Mouse (Mus musculus) frontal cortex, adult (tissue): ENCODE results near the gene 4930455H04Rik.

ENCODE experiments used
- ATAC-seq: cut with Nextera tagmentation; 2 replicates; pipeline ENCODE4 v1.9.2; 2017; ENCODE audit warnings: mild to moderate bottlenecking, moderate library complexity, mixed read lengths; ENCODE audit not compliant: low TSS enrichment

4930455H04Rik gene

GRCm38 (mm10) chr3:116966800-116967199 is 1.3 kb upstream of the 4930455H04Rik start:
- ATAC-seq = no peak

DNA sequence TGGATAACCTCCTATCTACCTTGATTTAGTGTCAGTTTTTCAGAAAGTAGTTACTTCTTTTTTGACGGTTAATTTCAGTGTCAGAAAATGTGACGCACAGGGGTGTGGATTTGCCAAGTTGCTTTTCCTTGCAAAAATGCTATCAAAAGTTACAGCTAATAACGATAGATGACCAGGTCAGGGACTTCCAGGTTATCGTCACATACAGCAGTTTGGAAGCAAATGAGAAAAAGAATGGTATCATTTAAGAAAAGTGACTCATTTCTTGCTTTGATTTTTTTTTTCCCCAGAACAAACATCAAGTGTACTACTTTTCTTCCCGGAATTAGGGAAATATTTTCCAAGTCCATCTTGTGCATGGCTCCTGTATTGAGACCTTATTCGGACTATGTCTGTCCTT is 631 bp upstream of the 4930455H04Rik start:
- ATAC-seq = no peak

DNA sequence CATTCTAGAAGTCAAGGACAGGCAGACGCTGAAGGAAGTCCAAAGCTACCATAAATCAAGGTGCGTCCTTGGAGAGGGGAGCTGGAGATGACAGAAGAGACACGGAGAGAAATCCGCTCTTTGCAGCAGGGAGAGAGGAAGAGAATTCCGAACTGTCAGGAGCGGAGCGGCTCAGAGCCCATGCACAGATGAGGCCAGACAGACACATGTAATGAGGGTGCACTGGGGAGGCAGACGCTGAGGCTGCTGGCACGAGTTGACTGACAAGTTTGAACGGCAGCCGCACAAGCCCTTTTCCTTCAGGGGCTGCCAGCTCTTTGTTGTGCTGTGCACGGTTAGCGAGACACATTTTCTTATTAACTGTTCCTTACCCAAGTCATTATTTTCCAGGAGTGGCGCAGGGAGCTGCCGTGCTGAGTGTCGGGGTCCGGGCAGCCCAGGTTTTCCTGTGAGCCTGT is 502 bp downstream of the 4930455H04Rik start, which contains the start of gene Palmd:
Gene Palmd (minus strand): TSS at position 448 of the 458 bp plus-strand sequence.
- ATAC-seq = peak; percentile 85

DNA sequence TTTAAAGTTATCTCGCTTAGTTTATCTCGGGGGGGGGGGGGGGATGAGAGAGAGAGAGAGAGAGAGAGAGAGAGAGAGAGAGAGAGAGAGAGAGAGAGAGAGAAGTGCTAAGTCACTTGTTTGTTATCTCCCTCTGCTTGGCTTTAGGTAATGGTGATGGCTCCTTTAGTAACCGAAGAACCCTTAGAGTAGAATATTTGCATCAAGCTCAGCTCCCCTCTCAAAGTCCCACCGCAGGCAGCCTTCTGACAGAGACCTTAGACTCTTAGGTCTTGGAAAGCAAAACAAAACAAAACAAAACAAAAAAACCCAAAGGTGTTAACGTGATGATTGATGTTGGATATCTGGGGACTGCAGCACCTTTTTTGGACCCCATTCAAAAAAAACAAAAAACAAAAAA is 936 bp downstream of the 4930455H04Rik start:
- no peak for ATAC-seq

DNA sequence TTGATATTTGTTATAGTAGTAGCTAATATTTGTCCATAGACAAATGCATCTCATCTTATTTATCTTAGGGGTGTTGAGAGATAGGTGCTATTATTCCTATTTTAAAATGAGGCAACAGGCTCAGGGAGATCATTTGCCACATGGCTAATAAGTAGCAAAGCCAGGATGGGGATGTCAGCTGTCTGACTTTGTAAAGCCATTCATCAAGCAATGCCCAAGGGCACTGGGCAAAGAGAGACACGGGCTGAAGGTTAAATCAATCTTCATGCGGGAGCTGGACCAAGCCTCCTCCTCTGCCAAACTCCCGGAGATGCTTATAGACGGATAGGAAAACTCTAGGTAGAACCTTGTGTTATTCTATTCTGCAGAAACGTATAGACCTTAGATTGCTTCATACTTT is 1.7 kb downstream of the 4930455H04Rik start:
- ATAC-seq = no peak

DNA sequence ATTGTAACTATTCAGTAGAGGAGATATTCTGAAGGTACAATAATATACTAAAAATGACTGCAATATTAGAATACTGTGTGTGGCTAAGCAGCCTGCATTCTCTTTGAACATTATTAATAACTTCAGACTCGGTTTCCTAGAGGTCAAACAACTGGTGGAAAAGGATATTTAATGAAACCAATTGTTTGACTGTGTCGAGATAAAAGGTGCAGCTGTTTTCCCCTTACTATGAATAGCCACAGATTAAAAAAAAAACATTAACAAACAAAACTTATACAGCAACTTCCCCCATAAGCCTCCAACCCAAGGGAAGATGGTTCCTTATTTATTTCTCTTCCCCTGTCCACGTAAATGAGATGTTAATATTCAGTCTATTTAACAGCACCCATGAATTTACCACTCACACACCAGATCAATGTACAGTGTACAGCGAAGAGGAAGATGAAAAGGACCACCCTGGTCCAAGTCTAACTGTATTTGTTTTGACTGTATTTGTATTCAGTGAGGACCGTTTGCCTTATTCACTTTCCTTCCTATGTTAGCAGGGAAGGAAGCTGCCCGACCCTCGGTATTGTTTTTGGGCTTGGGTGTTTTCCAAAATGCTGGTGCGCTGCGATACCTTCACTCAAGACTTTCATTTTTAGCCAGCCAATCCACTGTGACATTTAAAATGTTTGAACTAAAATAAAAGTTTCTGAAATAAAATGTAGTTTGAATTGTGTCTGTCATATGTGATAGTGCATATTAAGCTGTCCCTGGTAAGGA is 13.9 kb downstream of the 4930455H04Rik start:
- ATAC-seq = no peak

DNA sequence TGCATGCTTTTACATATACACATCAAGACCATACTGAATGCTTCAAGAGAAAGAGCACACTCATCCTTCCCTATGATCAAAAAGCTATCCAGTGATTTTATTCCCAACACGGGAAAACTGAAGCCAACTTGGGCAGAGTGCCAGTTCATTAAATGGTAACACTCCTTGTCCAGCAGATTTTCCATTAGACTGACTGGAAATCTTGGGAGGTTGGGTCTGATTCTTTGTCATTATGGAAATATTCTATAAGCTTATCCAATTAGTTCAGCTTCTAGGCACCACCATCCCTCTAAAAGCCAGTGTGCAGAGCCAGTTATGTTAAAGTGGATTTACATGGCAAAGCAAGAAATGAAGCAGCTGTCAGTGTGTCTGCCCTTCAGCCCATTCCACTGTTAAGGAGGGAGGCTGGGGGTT is 17.0 kb downstream of the 4930455H04Rik start:
- ATAC-seq = peak; percentile 60

DNA sequence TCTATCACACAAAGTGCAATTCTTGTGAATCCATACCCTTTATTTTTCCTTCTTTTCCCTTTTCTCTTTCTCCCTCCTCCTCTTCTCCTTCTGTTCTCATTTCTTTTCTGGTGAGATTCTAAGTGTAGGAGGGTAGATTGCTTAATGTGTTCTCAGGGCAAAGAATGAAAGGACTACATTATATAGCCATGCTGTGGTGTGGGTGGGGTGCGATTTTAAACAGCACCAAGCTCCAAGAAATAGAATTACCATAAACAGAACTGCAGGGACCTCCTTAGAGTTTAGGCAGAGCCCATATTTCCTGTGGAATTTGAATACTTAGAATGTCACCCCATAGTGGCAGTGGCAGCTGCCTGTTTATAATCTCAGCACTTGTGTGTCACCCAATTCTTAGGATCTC is 17.7 kb downstream of the 4930455H04Rik start:
- peak; percentile 98 for ATAC-seq

DNA sequence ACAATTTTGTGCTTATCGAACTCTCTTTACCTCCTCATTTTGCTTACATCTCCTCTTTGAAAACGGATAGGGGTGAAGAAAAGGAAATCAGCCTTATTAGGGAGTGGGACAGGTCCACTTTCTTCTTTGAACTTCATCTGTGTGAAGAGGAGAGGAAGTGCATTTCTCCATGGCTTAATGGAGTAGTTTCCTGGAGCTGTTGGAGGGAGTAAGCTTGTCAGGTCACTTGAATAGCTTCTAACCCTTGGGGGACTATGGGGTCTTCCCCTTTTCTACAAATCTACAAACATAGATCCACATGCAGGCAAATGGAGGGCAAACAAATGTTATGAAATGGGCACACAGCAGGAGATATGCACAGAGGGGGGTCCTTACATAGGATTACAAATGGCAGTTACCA is 18.4 kb downstream of the 4930455H04Rik start:
- ATAC-seq = no peak

GRCm38 (mm10) chr3:116988221-116988620 is 20.2 kb downstream of the 4930455H04Rik start:
- no peak for ATAC-seq

DNA sequence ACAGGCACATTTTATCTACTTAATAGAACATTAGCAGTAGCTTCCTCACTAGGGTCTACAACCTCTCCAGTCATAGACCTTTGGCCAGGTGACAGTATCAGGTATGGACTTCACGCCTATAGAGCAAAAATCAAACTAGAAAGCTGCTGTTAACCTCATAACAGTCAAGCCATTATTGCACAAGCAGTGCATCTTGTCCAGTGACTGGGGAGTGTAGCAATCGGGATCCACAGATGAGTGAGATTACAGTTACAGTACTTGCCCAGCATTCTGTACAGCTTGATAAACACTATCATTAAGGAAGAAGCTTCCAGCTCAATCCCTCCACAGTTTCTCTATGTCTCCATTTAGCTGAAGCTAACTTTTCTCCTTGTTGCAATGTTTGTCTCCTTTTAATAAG is 23.1 kb downstream of the 4930455H04Rik start:
- no peak for ATAC-seq

- ATAC-seq = no peak
Observed at GRCm38 (mm10) chr3:116993011-116993410, 24.9 kb downstream of the 4930455H04Rik start.

DNA sequence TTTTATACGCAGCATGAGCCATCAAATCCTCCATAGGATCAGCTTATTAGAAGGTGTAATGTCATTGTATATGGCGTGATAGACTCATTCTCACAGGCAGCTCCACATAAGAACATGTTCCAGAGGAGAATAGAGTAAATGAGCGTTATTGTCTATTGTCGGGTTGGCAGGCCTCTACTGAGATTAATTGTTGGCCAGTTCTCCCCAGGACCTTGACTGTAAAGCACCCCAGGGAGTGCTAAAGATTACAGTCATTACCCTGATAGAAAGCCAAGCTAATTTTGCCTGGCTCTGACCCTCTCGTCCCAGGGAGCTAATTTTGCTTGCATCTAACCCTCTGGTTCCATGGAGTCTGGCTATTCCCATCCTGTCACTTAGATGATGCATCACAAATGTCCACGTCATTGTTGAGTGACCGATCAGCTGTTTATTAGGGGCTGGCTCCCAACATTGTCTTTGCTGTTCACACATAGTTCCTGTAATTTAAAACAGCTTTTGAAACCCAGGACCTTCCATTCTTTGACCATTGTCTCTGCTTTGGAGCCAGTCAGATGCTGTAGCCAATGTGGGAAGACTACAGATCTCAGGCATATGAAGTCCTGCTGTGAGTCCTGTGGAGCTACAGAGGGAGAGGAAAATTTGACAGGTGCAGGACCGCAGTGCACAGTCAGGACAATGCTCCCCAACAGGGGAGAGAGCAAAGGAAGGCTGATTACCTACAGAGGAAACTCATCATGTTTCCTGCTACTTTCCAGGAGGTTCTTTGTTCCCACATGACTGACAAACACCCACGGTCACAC is 33.8 kb downstream of the 4930455H04Rik start:
- no peak for ATAC-seq

- peak; percentile 60 for ATAC-seq
Observed at GRCm38 (mm10) chr3:117003379-117003778, 35.3 kb downstream of the 4930455H04Rik start.

GRCm38 (mm10) chr3:117006636-117007035 is 38.6 kb downstream of the 4930455H04Rik start:
- ATAC-seq = no peak

GRCm38 (mm10) chr3:117007340-117007739 is 39.3 kb downstream of the 4930455H04Rik start:
- peak; percentile 95 for ATAC-seq

GRCm38 (mm10) chr3:117010182-117010581 is 42.1 kb downstream of the 4930455H04Rik start:
- no peak for ATAC-seq

DNA sequence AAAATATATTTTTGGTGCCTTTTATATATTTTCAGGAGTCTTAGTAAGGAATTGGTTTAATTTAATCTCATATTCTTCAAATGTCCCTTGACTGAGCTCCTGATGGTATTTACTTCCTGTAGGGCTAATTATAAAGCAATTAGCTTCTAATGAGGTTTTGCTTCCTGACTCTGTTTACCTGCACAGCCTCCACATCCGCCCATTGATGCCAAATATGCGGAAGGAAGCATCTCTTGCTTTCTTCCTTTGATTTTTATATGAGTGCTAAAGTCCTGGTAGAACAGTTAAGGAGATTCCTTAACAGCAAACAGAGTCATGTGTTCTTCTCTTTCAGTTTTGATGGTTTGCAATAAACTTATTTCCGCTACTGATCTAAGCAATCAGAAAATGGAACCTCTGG is 52.3 kb downstream of the 4930455H04Rik start:
- no peak for ATAC-seq

GRCm38 (mm10) chr3:117021907-117022306 is 53.8 kb downstream of the 4930455H04Rik start:
- no peak for ATAC-seq

- ATAC-seq = no peak
Observed at GRCm38 (mm10) chr3:117024111-117024510, 56.0 kb downstream of the 4930455H04Rik start.

DNA sequence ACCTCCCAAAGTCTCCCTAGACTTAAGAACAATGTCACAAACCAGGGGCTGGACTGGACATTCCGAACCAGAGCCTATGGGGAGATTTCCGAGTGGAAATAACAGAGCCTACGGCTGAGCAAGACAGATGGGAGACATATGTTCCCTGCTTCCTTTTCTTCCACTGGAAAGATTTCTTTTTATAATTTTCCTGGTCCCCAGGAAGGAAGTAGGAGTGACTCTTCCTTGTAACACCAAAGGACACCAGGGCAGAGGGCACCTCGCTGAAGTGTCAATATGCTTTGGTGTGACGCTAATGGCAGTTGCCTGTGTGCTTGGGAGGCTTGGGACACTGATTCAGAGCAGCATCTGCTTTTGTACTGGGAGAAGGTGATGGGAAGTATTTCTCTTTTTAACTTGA is 56.5 kb downstream of the 4930455H04Rik start:
- ATAC-seq = 0 out of 2 replicates have a peak, but pooled peaks have one; percentile 34

GRCm38 (mm10) chr3:117025421-117025820 is 57.4 kb downstream of the 4930455H04Rik start:
- no peak for ATAC-seq
